Mouse (Mus musculus) frontal cortex, postnatal 10 days (tissue): ENCODE results near the gene Rab4a.
"Not testable (repeated sequence)": the region's sequence is repeated elsewhere in the genome, so short reads cannot be mapped to it uniquely, and the experiment has no call there.

Experiments
- DNase-seq, 2 experiments: peaks; one replicate each; pipeline ENCODE4 v3.0.0; 2022; ENCODE audit warnings: low spot score in 2 of 2, mixed read lengths in 1 of 2

Rab4a gene

DNA sequence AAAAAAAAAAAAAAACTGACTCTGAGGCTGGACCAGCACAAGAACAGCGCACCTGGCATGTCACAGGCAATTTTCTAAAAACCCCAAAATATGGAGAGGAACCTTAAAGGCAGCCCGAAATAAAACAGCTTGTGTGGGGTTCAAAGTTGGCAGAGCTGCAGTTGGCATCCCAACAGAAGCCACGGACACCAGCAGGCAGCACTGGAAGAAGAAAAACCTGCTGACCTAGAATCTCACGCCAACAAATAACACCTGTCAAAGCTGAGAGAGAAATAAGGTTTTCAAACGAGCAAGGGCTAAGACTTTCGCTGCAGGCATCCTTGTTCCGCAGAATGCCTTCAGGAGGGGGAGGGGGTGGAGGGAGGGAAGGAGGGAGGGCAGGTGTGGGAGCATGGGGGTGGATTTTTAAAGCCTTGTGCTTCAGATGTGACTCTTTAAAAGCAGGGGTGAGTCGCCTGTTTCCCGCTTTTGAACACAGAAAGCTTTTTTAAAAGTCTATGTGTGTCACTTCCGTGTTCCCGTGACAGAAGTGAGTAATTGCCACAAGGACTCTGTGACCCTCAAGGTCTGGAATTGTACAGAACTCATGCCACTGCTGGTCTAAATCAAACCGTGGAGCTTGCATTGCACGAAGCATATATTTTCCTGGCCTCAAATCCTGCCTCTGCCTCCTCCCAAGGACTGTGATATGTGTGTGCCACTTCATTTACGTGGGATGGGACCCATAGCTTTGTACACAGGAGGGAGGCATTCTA is 17.2 kb upstream of the Rab4a start:
- no peak for DNase-seq

DNA sequence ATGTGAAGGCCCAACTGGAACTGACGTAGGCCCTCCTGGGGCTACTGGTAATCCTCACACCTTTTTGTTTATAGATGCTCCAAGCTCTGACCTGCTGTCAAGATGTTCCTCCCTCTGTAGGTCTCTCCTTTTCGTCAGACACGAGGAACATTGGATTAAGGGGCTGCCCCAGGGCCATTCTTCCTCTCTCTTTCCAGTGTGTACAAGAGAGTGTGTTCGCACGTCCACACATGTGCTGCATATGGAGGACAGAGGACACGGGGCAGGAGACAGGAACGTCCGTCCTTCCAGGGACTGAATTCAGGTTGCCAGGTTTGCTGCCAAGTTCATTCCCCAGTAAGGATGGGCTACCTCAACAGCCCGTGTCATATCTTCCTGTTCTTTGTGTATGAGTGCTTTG is 16.3 kb upstream of the Rab4a start:
- DNase-seq: no peak

DNA sequence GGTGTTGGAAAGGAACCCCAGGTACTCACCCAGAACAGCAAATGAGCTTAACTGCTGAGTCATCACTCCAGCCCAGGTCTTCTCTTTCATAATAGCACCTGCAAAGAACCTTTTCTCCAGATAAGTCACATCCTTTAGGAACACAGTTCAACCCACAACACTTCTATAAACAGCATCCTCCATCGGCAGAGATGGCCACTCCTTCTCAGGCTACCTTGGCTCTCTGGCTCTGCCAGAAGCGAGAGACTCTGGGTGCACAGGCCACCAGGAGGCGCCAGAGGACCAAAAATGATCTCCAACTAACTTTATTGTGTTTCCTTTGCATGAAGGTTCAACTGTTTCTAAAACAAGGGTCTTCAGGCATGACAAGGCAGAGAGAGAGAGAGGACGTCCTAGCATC is 15.8 kb upstream of the Rab4a start:
- peak; percentile 59 to 81 for DNase-seq

DNA sequence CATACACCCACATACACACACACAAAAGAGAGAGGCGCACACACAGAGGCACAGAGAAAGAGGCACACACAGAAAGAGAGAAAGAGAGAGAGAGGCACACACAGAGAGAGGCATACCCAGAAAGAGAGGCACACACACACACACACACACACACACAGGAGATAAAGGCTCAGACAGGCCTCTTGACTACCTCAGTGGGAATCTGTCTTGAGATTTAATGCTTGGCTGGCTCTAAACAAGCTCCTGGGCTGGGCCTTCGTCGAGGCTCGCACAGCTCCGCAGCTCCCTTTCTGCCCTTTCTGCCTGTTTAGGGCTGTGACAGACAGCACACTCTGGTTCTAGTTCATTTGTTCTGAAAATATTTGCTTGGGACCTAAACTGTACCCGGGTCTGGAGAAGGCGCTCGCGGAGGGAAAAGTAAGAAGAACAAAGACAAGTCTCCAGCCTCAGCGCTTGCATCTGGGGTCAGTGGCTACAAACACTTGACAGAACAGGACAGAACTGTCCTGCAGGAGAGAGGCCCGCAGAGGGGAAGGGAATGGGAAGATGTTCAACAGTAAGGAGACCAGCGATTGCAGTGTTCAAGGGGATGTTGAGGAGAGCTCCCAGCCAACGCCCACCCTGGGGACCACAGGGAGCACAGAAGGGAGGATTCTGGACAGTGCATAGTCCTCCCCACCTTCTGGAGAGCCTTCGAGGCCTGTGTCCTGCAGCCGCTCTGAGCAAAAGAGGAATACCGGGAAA is 14.5 kb upstream of the Rab4a start:
- no peak for DNase-seq

DNA sequence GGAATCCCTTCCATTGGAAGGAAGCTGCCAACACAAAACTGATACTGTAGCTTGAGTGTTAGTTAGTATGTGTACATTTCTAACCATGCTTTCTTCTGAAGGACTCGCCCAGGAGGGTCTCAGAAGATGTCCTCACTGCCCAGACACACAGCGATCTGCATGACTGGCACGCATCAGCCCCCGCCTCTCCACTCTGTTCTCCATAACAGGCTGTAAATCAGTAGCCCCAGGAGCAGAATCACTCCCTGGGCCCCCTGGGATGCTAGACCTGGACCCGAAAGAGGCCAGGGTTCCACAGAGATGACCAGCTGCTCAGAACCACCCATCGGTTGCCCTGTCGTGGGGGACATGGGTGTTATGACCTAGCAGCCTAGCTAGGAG is 13.9 kb upstream of the Rab4a start:
- DNase-seq: no peak

DNA sequence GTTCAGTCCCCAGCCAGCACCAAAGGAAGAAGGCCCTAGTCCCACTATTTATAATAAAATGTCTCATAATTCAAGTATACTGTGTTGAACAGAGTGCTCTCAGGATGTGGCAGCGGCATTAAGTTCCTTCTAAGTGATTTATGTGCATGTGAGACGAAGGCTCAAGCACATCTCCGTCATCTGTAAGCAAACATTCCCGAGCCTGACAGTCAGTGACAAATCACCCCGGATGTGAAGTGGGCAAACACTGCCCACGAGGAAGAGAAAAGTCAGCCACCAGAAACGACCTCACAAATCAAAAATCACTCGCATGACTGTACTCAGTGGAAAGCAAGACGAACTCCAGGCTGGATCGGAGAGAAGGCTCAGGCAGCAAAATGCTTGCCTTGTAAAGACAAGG is 11.9 kb upstream of the Rab4a start:
- DNase-seq: no peak

DNA sequence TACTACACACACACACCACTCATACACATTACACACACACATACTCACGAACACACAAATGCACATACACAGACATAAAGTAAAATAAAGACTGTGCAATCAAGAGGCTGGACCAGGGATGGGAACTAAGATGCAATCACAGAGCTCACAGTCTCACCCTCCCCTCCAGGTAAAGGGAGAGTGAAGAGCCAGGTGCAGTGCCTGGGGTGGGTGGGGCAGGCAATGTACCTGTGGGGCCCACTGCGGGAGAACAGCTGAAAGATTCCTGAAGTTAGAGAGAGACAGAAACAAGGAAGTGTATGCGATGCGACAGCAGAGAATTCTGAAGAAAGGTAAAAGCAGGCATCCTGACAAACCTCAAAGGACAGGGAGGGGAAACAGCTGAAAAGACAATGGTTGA is 11.0 kb upstream of the Rab4a start:
- no peak for DNase-seq

DNA sequence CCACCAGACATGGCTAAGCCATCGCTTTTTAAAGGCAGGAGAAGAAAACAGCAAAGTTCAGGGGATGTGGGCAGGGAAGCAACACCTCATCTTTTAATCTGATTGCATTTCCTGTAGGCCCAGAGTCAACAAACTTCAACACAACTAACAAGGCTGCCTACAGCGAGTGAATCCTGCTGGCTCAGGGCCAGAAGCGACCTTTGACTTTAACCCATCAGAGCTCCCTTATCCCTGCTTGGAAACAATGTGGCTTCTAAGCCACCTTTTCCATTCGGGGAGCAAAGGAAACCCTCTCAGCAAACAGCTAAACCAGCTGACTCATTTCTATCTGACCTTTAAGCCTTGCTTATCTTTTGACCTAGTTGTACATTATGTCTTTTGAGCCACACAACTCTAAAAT is 9.0 kb upstream of the Rab4a start:
- DNase-seq: no peak

DNA sequence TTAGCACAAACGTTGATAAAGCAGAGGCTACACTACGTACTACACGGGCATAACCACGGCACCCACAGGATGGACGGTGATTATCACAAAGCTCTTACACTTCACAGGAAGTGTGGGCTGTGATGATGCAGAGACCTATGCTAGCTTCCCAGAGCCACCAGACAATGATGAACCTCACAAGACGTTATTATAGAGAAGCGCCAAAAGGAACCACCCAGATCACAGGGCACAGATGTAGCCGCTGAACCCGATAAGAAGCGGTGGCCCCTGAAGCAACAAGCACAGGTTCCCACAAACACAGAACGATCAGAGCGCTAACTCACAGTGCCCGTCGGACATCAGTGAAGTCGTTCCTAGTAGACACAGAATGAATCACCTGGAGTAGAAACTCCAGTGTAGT is 7.9 kb upstream of the Rab4a start:
- DNase-seq: no peak

DNA sequence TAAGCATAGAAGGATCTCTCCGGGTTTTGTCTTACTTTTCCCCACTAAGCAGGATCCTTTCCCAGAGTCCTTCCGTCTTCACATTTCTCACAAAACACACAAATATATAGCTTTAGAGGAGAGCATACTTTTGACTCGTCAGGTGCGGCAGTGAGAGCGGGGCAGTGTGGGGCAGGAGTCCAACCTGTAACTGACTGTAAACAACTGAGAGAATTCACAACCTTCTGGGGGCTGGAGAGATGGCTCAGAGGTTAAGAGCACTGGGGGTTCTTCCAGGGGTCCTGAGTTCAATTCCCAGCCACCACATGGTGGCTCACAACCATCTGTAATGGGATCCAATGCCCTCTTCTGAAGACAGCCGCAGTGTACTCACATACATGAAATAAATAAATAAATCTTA is 6.4 kb upstream of the Rab4a start:
- no peak for DNase-seq

DNA sequence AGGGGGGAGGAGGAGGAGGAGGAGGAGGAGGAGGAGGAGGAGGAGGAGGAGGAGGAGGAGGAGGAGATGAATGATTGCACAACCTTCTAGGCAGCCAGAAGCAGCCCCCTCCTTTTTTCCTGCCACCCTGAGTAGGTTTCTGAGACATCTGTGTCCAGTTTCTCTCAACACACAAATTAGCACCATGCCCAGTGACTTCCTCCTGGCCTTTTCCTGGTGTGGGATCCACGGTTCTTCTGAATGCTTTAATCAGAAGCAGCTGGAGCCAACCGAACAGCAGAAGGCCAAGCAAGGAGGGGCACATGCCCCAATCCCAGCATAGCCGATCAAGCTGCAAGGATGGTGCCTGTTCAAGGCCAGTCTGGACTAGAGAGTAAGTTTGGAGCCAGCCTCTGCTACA is 5.9 kb upstream of the Rab4a start:
- no peak for DNase-seq

DNA sequence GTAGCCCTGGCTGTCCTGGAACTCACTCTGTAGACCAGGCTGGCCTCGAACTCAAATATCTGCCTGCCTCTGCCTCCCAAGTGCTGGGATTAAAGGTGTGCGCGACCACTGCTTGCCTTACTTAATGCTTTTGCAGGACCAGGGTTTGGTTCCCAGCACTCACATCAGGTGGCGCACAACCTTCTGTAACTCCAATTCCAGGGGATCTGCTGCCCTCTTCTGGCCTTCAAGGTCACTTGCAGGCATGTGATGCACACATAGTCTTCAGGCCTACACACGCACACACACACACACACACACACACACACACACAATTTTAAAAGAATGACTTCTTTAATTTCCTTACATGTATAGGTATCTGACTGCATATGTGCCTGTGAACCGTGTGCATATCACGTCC is 4.9 kb upstream of the Rab4a start:
- no peak for DNase-seq

DNA sequence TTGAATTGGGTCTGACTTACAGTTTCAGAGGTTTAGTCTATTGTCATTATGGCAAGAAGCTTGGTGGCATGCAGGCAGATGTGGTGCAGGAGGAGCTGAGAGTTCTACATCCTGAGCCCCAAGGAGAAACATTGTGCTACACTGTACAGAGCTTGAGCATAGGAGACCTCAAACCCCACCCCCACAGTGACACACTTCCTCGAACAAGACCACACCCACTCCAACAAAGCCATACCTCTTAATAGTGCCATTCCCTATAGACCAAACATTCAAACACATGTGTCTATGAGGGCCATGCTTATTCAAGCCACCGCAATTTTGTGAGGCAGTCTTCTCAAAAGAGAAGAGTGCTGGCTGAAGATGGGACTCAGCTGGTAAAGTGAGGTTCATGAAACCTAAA is 4.2 kb upstream of the Rab4a start:
- DNase-seq: no peak

DNA sequence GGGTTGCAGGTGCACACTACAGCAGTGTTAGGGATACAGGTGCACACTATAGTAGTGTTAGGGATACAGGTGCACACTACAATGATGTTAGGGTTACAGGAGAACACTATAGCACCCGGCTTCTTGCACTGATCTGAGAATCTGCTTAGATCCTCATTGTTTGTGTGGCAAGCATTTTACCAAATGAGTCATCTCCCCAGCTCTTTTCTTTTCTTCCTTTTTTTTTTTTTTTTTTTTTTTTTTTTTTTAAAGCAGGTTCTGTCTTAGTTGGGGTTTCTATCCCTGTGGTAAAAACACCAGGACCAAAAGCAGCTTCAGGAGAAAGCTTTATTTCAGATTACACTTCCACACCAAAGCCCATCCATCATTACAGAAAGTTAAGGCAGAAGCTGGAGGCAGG is 2.1 kb upstream of the Rab4a start:
- DNase-seq: no peak

DNA sequence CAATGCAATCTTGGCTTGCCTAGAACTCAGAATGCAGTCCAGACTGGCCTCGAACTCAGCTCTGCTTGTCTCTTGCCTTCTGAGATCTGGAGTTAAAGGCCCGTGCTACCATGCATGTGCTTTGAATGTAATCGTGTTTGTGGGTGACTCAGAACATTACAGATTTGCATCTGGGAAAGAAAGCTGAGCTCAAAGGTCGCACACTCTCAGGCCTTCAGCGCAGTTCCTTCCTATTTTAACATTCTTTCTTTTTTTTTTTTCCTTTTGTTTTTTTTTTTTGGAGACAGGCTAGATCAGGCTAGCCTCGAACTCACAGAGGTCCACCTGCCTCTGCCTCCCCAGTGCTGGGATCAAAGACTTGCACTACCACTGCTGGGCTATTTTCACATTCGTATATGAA is 1.2 kb upstream of the Rab4a start:
- DNase-seq: no peak

DNA sequence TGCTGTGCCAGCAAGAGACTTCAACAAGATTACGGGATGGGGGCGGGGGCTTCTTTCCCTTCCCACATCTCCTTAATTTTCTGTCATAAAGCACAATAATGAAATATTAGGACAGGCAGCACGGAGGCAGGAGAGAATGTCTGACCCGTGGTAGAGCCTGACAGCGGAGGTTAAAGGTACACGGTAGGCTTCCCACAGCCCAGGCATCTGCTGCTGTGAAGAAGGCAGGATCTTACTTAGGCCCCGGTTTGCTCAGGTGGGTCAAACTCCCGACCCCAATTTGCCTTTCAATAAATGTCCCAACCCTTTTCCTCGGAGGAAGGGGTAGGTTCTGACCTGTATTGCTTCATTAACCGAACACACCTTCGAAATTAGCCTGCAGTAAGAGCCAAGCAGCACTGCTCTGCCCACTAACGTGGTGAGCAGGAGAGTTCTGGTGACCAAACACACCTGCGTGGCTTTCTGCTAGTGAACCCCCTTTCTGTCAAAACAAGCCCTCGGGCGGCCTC is 522 bp upstream of the Rab4a start:
- no peak for DNase-seq

DNA sequence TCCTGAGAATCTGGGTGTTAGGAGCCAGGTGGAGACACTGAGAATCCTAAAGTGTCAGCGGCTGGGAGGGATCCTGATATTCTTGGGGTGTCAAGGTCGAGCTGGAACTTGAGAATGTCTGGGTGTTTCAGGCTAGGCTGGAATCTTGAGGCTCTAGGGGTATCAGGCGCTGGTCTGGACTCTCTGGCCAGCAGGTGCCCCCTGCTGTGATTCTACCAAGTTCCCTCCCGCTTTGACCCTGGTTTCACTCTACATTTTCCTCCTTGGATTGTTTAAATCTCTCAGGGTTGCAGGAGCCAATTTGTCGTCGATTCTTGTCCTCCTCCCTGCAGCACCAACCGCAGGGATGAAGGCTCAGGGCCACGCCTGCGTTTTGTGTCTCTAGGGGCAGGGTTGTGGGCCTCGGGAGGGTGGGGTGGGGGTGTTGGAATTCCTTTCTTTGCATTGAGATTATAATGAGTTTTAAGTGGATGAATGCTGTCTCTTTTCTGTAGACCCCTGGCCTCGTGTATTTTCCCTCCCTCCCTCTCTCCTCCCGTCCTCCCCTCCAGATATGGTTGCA is 670 bp downstream of the Rab4a start:
- no peak for DNase-seq

DNA sequence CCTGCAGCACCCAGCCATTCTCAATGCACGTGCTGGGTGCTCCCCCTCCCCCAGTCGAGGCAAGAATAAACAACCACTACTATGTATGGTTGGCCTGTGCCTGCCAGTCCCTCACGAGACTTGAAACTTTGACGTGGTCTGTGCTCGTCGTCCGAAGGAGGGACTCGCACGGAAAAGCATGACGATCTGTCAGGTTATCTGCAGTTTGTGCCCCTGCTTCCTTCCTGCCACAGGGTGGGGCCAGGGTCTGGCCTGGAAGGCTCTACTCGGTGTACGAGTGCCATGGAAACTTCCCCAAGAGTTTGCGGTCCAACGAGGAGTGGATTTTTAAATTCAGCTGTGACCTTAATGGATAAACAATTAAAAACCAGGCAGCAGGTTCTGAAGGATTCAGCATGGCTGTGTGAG is 1.2 kb downstream of the Rab4a start:
- DNase-seq: no peak

DNA sequence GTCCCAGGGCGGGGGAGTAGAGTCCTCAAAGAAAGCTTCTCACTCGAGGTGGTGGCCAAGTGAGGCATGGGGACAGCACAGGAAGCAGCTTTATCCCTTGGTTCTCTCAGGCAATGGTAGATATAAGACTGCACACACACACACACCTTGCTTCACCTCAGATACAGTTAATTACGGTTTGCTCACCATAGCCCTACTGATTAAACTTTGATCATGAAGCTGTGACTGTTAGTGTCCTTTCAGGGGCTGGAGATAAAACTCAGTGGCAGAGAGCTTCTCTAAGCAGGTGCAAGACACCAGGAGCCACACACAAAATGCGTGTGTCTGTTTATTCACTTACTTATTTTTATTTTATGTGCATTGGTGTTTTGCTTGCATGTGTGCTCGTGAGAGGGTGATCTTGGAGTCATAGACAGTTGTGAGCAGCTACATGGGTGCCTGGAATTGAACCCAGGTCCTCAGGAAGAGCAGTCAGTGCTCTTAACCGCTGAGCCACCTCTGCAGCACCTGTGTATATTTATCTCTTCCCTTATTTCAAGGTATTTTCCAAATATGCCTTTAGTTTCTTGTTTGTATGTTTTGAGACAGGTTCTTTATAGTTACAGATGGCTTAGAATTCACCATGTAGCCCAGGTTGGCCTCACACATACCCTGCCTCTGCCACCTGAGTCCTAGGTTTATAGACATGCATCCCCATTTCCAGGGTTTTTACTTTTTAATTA is 2.2 kb downstream of the Rab4a start:
- DNase-seq: no peak

DNA sequence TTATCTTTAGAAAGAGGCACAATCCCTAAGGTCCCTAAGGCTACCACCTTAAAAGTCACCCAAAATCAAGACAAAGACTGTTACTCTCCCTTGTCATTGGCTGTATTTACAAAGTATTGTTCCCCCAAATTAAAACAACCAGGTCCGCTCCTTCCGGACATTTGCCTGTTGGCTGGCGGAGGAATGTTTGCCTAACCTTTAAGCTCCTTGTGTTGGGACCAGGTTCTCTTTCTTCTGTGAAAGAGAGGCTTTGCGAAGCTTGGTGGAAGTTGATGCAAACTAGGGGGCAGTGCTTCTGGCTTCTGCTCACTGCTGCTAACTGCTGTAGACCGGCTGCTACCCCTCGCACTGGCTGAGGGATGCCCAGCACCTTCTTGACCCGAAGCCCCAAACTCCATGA is 2.9 kb downstream of the Rab4a start:
- no peak for DNase-seq

DNA sequence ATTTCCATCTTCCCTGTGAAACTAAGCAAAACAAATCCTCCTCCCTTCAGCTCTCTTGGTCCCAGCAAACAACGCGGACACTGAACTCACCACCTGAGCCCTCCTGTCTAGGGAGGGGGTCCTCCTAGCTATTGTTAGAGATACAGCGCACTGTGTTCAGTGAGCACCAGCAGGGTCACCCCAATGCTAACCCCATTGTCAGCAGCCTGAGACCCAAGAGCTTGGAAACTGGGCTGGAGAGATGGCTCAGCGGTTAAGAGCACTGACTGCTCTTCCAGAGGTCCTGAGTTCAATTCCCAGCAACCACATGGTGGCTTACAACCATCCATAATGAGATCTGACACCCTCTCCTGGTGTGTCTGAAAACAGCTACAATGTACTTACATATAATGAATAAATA is 3.6 kb downstream of the Rab4a start:
- DNase-seq: not testable (repeated sequence)

DNA sequence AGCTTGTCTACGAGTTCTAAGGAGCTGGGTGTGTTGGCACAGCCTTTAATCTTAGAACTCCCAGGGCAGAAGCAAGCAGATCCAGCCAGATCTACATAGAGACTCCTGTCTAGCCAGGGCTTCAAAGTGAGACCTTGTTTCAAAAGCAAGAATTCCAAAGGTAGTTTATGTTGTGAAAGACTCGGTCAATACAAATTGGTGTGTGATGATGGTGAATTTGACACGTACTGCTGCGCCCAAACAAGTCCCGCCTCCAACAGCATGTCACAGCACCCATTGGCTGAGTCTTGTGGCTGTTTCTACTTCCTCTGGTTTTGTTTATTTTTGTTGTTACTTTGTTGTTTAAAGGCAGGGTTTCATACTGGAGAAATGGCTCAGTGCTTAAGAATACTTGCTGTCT is 6.4 kb downstream of the Rab4a start:
- no peak for DNase-seq
